Mouse (Mus musculus) heart, postnatal 0 days (tissue): ENCODE results near the gene Wdfy1. TPM values are rescaled to one million over a fixed set of nuclear protein-coding genes. Genes with fewer than 3 reads are reported as not detected.

Experiments
- ATAC-seq: fragments of 200-750 bp; cut with Nextera tagmentation; 2 replicates; pipeline ENCODE4 v1.8.0; 2017; ENCODE audit warnings: low read depth, moderate number of reproducible peaks, moderate library complexity; ENCODE audit not compliant: insufficient read depth
- DNase-seq: peaks from one replicate; pipeline ENCODE4 v3.0.0-alpha.2; 2016; ENCODE audit warnings: low spot score
- H3K27ac ChIP-seq: fragments of 300-500 bp; sonication (generic); 2 replicates; pipeline ENCODE4 v1.5.1; 2014; ENCODE audit warnings: low read depth, mild to moderate bottlenecking
- H3K27me3 ChIP-seq: fragments of 300-500 bp; sonication (generic); 2 replicates; pipeline ENCODE4 v1.6.1; 2014; ENCODE audit warnings: low read length, mixed read lengths; ENCODE audit not compliant: control insufficient read depth, insufficient read depth
- H3K36me3 ChIP-seq: fragments of 300-500 bp; sonication (generic); replicated peaks from 2 replicates; pipeline ENCODE4 v1.6.1; 2014; ENCODE audit warnings: low read length, mixed read lengths; ENCODE audit not compliant: control insufficient read depth, insufficient read depth
- H3K4me1 ChIP-seq: fragments of 300-500 bp; sonication (generic); 2 replicates; pipeline ENCODE4 v1.6.1; 2014; ENCODE audit warnings: antibody characterized with exemption; ENCODE audit not compliant: control insufficient read depth, insufficient read depth
- H3K4me2 ChIP-seq: fragments of 300-500 bp; sonication (generic); 2 replicates; pipeline ENCODE4 v1.6.1; 2014; ENCODE audit warnings: low read depth, mild to moderate bottlenecking, low read length, moderate library complexity
- H3K4me3 ChIP-seq: fragments of 300-500 bp; sonication (generic); 2 replicates; pipeline ENCODE4 v1.5.1; 2014; ENCODE audit warnings: low read depth, low read length
- H3K9ac ChIP-seq: fragments of 300-500 bp; sonication (generic); replicated peaks from 2 replicates; pipeline ENCODE4 v1.6.1; 2014; ENCODE audit warnings: low read depth, low read length, mixed read lengths
- H3K9me3 ChIP-seq: fragments of 300-500 bp; sonication (generic); replicated peaks from 2 replicates; pipeline ENCODE4 v1.6.1; 2016; ENCODE audit warnings: low read length; ENCODE audit not compliant: control insufficient read depth
- CTCF ChIP-seq: IDR thresholded peaks from 2 replicates; pipeline ENCODE4 v1.5.1; 2016; ENCODE audit warnings: antibody characterized with exemption, control low read depth, low read depth
- EP300 ChIP-seq: IDR thresholded peaks from 2 replicates; pipeline ENCODE4 v1.6.1; 2016; ENCODE audit warnings: antibody characterized with exemption, low read depth
- WGBS: fragments of 180-500 bp; shearing (Covaris S2); extraction: QIAGEN DNeasy Blood & Tissue Kit; methylation state at CpG from one replicate; pipeline ENCODE4 v1.1.7; 2014; 5-methylcytosine and 5-hydroxymethylcytosine counted together
- polyA plus RNA-seq: library from polyadenylated mRNA; unstranded; fragments of >200 nt; fragmentation: Nextera tagmentation; extraction: Ambion mirVana; gene quantifications from 2 replicates; pipeline ENCODE4 v1.2.1, GENCODE M21; 2015
- total RNA-seq: library from RNA; depleted of rRNA; stranded (reverse); fragments of >200 nt; gene quantifications from 2 replicates; pipeline ENCODE4 v1.2.3, GENCODE M21; 2014; ENCODE audit warnings: low replicate concordance

The Wdfy1 gene
- total and polyA plus RNA-seq, 2 experiments from 2014 or later = 33.2 to 35.0 TPM

- TF ChIP-seq EP300 = no peak
- no peak for TF ChIP-seq CTCF
- H3K9ac ChIP-seq = no peak overlapping the region
- peaks cover 6% of the 10 kb centered on the region; the same call in 1 of the 2 replicates for H3K4me1 ChIP-seq
- H3K4me3 ChIP-seq = no peak overlapping the region
- DNase-seq = no peak
- H3K27ac ChIP-seq = no peak overlapping the region
- H3K4me2 ChIP-seq = no peak overlapping the region
- no peaks in the 10 kb centered on the region for H3K27me3 ChIP-seq
- H3K36me3 ChIP-seq = peaks cover 50% of the 10 kb centered on the region
- H3K9me3 ChIP-seq = no peaks in the 10 kb centered on the region
- WGBS = 83% methylated on average over 9 of the region's 9 CpGs
- no peak for ATAC-seq
These were observed 68.6 kb downstream of the Wdfy1 start for GRCm38 (mm10) chr1:79707383-79707782.

GRCm38 (mm10) chr1:79706707-79707106 lies 69.2 kb downstream of the Wdfy1 start:
- H3K27me3 ChIP-seq = no peaks in the 10 kb centered on the region
- ATAC-seq = no peak
- TF ChIP-seq EP300 (no peak), CTCF (no peak)
- H3K4me3 ChIP-seq = no peak overlapping the region
- DNase-seq = no peak
- no peak overlapping the region for H3K4me2 ChIP-seq
- peaks cover 2% of the 10 kb centered on the region; the same call in 1 of the 2 replicates for H3K4me1 ChIP-seq
- H3K9me3 ChIP-seq = no peaks in the 10 kb centered on the region
- H3K27ac ChIP-seq = no peak overlapping the region
- WGBS = 72% methylated on average over 3 of the region's 3 CpGs
- H3K36me3 ChIP-seq = peaks cover 53% of the 10 kb centered on the region
- H3K9ac ChIP-seq = no peak overlapping the region

GRCm38 (mm10) chr1:79704672-79705071 lies 71.3 kb downstream of the Wdfy1 start:
- Histone ChIP-seq H3K36me3 (peaks cover 63% of the 10 kb centered on the region), H3K4me3 (no peak overlapping the region), H3K9me3 (no peaks in the 10 kb centered on the region), H3K9ac (no peak overlapping the region), H3K27me3 (no peaks in the 10 kb centered on the region), H3K4me1 (no peaks in the 10 kb centered on the region), H3K4me2 (no peak overlapping the region), H3K27ac (no peak overlapping the region)
- TF ChIP-seq CTCF = no peak
- no peak for TF ChIP-seq EP300
- DNase-seq (no peak), ATAC-seq (no peak)
- 78% methylated on average over 2 of the region's 2 CpGs for WGBS

- no peaks in the 10 kb centered on the region for H3K27me3 ChIP-seq
- no peaks in the 10 kb centered on the region for H3K9me3 ChIP-seq
- no peak overlapping the region for H3K4me2 ChIP-seq
- H3K4me3 ChIP-seq = no peak overlapping the region
- H3K4me1 ChIP-seq = no peaks in the 10 kb centered on the region
- peaks cover 58% of the 10 kb centered on the region for H3K36me3 ChIP-seq
- no peak overlapping the region for H3K9ac ChIP-seq
- TF ChIP-seq CTCF (no peak), EP300 (no peak)
- ATAC-seq (no peak), DNase-seq (no peak)
- no peak overlapping the region for H3K27ac ChIP-seq
- 88% methylated on average over 8 of the region's 8 CpGs for whole genome bisulfite sequencing
These were observed 72.4 kb downstream of the Wdfy1 start for GRCm38 (mm10) chr1:79703520-79703919.

- ATAC-seq (no peak), DNase-seq (no peak)
- 78% methylated on average over 2 of the region's 2 CpGs for WGBS
- Histone ChIP-seq H3K4me2 (no peak overlapping the region), H3K27me3 (no peaks in the 10 kb centered on the region), H3K9ac (no peak overlapping the region), H3K36me3 (peaks cover 23% of the 10 kb centered on the region), H3K4me3 (no peak overlapping the region), H3K27ac (no peak overlapping the region), H3K4me1 (no peaks in the 10 kb centered on the region), H3K9me3 (no peaks in the 10 kb centered on the region)
- TF ChIP-seq CTCF (no peak), EP300 (no peak)
These were observed 77.4 kb downstream of the Wdfy1 start for GRCm38 (mm10) chr1:79698506-79698905.

- no peaks in the 10 kb centered on the region for H3K9me3 ChIP-seq
- no peaks in the 10 kb centered on the region for H3K27me3 ChIP-seq
- H3K9ac ChIP-seq = no peak overlapping the region
- no peak overlapping the region for H3K27ac ChIP-seq
- ATAC-seq (peak; percentile 36; the same call in 1 of the 2 replicates), DNase-seq (peak; percentile 12)
- peaks cover 17% of the 10 kb centered on the region; the same call in 1 of the 2 replicates for H3K36me3 ChIP-seq
- 44% methylated on average over 9 of the region's 9 CpGs for WGBS
- H3K4me3 ChIP-seq = no peak overlapping the region
- H3K4me2 ChIP-seq = no peak overlapping the region
- no peaks in the 10 kb centered on the region for H3K4me1 ChIP-seq
- TF ChIP-seq CTCF (no peak), EP300 (no peak)
These were observed 78.6 kb downstream of the Wdfy1 start for GRCm38 (mm10) chr1:79697382-79697781.
